Mouse (Mus musculus) liver, embryonic 15.5 days (tissue): ENCODE data around the gene Ruvbl1. TPM values are rescaled to one million over a fixed set of nuclear protein-coding genes. Genes with fewer than 3 reads are reported as not detected.
A peak's percentile ranks its signal among the peaks of the same experiment; 100 is the strongest.

Experiments used
- ATAC-seq: fragments of 200-750 bp; cut with Nextera tagmentation; 2 replicates; pipeline ENCODE4 v1.8.0; 2017; ENCODE audit warnings: moderate number of reproducible peaks, mild to moderate bottlenecking, moderate library complexity; ENCODE audit not compliant: insufficient read depth
- H3K27ac ChIP-seq: fragments of 300-500 bp; sonication (generic); replicated peaks from 2 replicates; pipeline ENCODE4 v1.5.1; 2015; ENCODE audit warnings: mild to moderate bottlenecking, inconsistent platforms
- H3K27me3 ChIP-seq: fragments of 300-500 bp; sonication (generic); 2 replicates; pipeline ENCODE4 v1.6.1; 2015; ENCODE audit warnings: mild to moderate bottlenecking, inconsistent platforms
- H3K36me3 ChIP-seq: fragments of 300-500 bp; sonication (generic); replicated peaks from 2 replicates; pipeline ENCODE4 v1.6.1; 2015; ENCODE audit warnings: moderate library complexity, mild to moderate bottlenecking, inconsistent platforms
- H3K4me1 ChIP-seq: fragments of 300-500 bp; sonication (generic); replicated peaks from 2 replicates; pipeline ENCODE4 v1.6.1; 2015; ENCODE audit warnings: inconsistent platforms
- H3K4me2 ChIP-seq: fragments of 300-500 bp; sonication (generic); 2 replicates; pipeline ENCODE4 v1.6.1; 2015; ENCODE audit warnings: moderate library complexity, mild to moderate bottlenecking, inconsistent platforms
- H3K4me3 ChIP-seq: fragments of 300-500 bp; sonication (generic); replicated peaks from 2 replicates; pipeline ENCODE4 v1.5.1; 2015; ENCODE audit warnings: mild to moderate bottlenecking, inconsistent platforms
- H3K9ac ChIP-seq: fragments of 300-500 bp; sonication (generic); 2 replicates; pipeline ENCODE4 v1.6.1; 2015; ENCODE audit warnings: moderate library complexity, mild to moderate bottlenecking, inconsistent platforms
- H3K9me3 ChIP-seq: fragments of 300-500 bp; sonication (generic); replicated peaks from 2 replicates; pipeline ENCODE4 v1.6.1; 2016; ENCODE audit warnings: inconsistent platforms
- WGBS: fragments of 180-500 bp; shearing (Covaris S2); methylation state at CpG from one replicate; pipeline ENCODE4 v1.1.7; 2015; ENCODE audit warnings: mixed read lengths; ENCODE audit not compliant: insufficient replicate concordance; 5-methylcytosine and 5-hydroxymethylcytosine counted together
- polyA plus RNA-seq: library from polyadenylated mRNA; unstranded; fragments of >200 nt; fragmentation: Nextera tagmentation; extraction: Ambion mirVana; gene quantifications from 2 replicates; pipeline ENCODE4 v1.2.1, GENCODE M21; 2015

The Ruvbl1 gene
- polyA plus RNA-seq, 1 experiment from 2014 or later = 68.2 TPM

GRCm38 (mm10) chr6:88521821-88522220, 56.6 kb downstream of the Ruvbl1 start:
- no peaks in the 10 kb centered on the region for H3K27me3 ChIP-seq
- H3K27ac ChIP-seq = no peak overlapping the region
- no peak overlapping the region for H3K9ac ChIP-seq
- H3K4me3 ChIP-seq = no peak overlapping the region
- 75% methylated on average over 7 of the region's 7 CpGs for WGBS
- no peak overlapping the region for H3K4me2 ChIP-seq
- peaks cover 23% of the 10 kb centered on the region for H3K4me1 ChIP-seq
- H3K9me3 ChIP-seq = no peaks in the 10 kb centered on the region
- 0 out of 2 replicates have a peak, but pooled peaks cover under 1% of the 10 kb centered on the region for H3K36me3 ChIP-seq
- ATAC-seq = no peak

GRCm38 (mm10) chr6:88522606-88523005, 57.4 kb downstream of the Ruvbl1 start:
- ATAC-seq = no peak
- Histone ChIP-seq H3K9me3 (no peaks in the 10 kb centered on the region), H3K27me3 (no peaks in the 10 kb centered on the region), H3K9ac (no peak overlapping the region), H3K27ac (no peak overlapping the region), H3K4me3 (no peak overlapping the region), H3K36me3 (no peaks in the 10 kb centered on the region), H3K4me2 (no peak overlapping the region), H3K4me1 (peaks cover 15% of the 10 kb centered on the region)
- 21% methylated on average over 3 of the region's 3 CpGs for WGBS

- Histone ChIP-seq H3K4me3 (no peak overlapping the region), H3K27ac (no peak overlapping the region), H3K9ac (no peak overlapping the region), H3K36me3 (no peaks in the 10 kb centered on the region), H3K4me1 (peaks cover 11% of the 10 kb centered on the region), H3K27me3 (no peaks in the 10 kb centered on the region), H3K9me3 (no peaks in the 10 kb centered on the region), H3K4me2 (no peak overlapping the region)
- no peak for ATAC-seq
- WGBS = 39% methylated on average over 3 of the region's 3 CpGs
Observed at GRCm38 (mm10) chr6:88523043-88523442, 57.8 kb downstream of the Ruvbl1 start.

- H3K4me2 ChIP-seq = no peak overlapping the region
- ATAC-seq = no peak
- no peak overlapping the region for H3K4me3 ChIP-seq
- peaks cover 9% of the 10 kb centered on the region for H3K4me1 ChIP-seq
- H3K27ac ChIP-seq = no peak overlapping the region
- no peaks in the 10 kb centered on the region for H3K9me3 ChIP-seq
- H3K27me3 ChIP-seq = no peaks in the 10 kb centered on the region
- no peak overlapping the region for H3K9ac ChIP-seq
- WGBS = 82% methylated on average over 3 of the region's 3 CpGs
- H3K36me3 ChIP-seq = no peaks in the 10 kb centered on the region
Observed at GRCm38 (mm10) chr6:88523451-88523850, 58.2 kb downstream of the Ruvbl1 start.

GRCm38 (mm10) chr6:88524056-88524455, 58.8 kb downstream of the Ruvbl1 start:
- Histone ChIP-seq H3K4me2 (no peak overlapping the region), H3K9ac (no peak overlapping the region), H3K27ac (no peak overlapping the region), H3K27me3 (no peaks in the 10 kb centered on the region), H3K36me3 (no peaks in the 10 kb centered on the region), H3K9me3 (no peaks in the 10 kb centered on the region), H3K4me1 (peaks cover 7% of the 10 kb centered on the region), H3K4me3 (no peak overlapping the region)
- ATAC-seq = no peak
- 71% methylated on average over 4 of the region's 4 CpGs for WGBS

- H3K27me3 ChIP-seq = peaks cover 10% of the 10 kb centered on the region
- no peak overlapping the region for H3K4me3 ChIP-seq
- no peaks in the 10 kb centered on the region for H3K36me3 ChIP-seq
- no peaks in the 10 kb centered on the region for H3K4me1 ChIP-seq
- no peak for ATAC-seq
- H3K9ac ChIP-seq = no peak overlapping the region
- H3K9me3 ChIP-seq = no peaks in the 10 kb centered on the region
- no peak overlapping the region for H3K27ac ChIP-seq
- H3K4me2 ChIP-seq = no peak overlapping the region
Observed at GRCm38 (mm10) chr6:88530306-88530705, 65.1 kb downstream of the Ruvbl1 start.

GRCm38 (mm10) chr6:88540093-88540755, 75.0 kb downstream of the Ruvbl1 start:
- Histone ChIP-seq H3K9ac (no peak overlapping the region), H3K36me3 (no peaks in the 10 kb centered on the region), H3K27ac (no peak overlapping the region), H3K9me3 (no peaks in the 10 kb centered on the region), H3K4me2 (no peak overlapping the region), H3K4me1 (peaks cover 8% of the 10 kb centered on the region), H3K27me3 (peaks cover 31% of the 10 kb centered on the region), H3K4me3 (no peak overlapping the region)
- 54% methylated on average over 2 of the region's 2 CpGs for WGBS
- no peak for ATAC-seq

- Histone ChIP-seq H3K4me1 (peaks cover 36% of the 10 kb centered on the region), H3K9ac (no peak overlapping the region), H3K27me3 (peaks cover 43% of the 10 kb centered on the region), H3K27ac (no peak overlapping the region), H3K36me3 (no peaks in the 10 kb centered on the region), H3K9me3 (no peaks in the 10 kb centered on the region), H3K4me3 (no peak overlapping the region), H3K4me2 (no peak overlapping the region)
- ATAC-seq = no peak
- WGBS = 57% methylated on average over 3 of the region's 3 CpGs
Observed at GRCm38 (mm10) chr6:88544241-88544640, 79.0 kb downstream of the Ruvbl1 start.

GRCm38 (mm10) chr6:88544644-88545396, 79.6 kb downstream of the Ruvbl1 start:
- H3K9me3 ChIP-seq = no peaks in the 10 kb centered on the region
- H3K27ac ChIP-seq = no peak overlapping the region
- H3K4me2 ChIP-seq = peak overlapping the region; percentile 16
- peaks cover 36% of the 10 kb centered on the region for H3K4me1 ChIP-seq
- no peak overlapping the region for H3K9ac ChIP-seq
- no peaks in the 10 kb centered on the region for H3K36me3 ChIP-seq
- H3K4me3 ChIP-seq = no peak overlapping the region
- ATAC-seq = peak; percentile 26; the same call in 1 of the 2 replicates
- 21% methylated on average over 11 of the region's 11 CpGs for WGBS
- H3K27me3 ChIP-seq = peaks cover 43% of the 10 kb centered on the region

- Histone ChIP-seq H3K9me3 (no peaks in the 10 kb centered on the region), H3K4me3 (no peak overlapping the region), H3K4me2 (peak overlapping the region; percentile 16), H3K27ac (no peak overlapping the region), H3K9ac (no peak overlapping the region), H3K27me3 (peaks cover 39% of the 10 kb centered on the region), H3K36me3 (no peaks in the 10 kb centered on the region), H3K4me1 (peaks cover 36% of the 10 kb centered on the region)
- ATAC-seq = no peak
- WGBS = 32% methylated on average over 10 of the region's 10 CpGs
Observed at GRCm38 (mm10) chr6:88545397-88545790, 80.2 kb downstream of the Ruvbl1 start.
